Mouse (Mus musculus) left cerebral cortex, adult 8-10 months (tissue): ENCODE measurements around the gene Ccdc6. TPM values are rescaled to one million over a fixed set of nuclear protein-coding genes. Genes with fewer than 3 reads are reported as not detected.
"Not testable (repeated sequence)": the region's sequence is repeated elsewhere in the genome, so short reads cannot be mapped to it uniquely, and the experiment has no call there.

Experiments
- DNase-seq, 2 experiments: peaks; one replicate each; pipeline ENCODE4 v3.0.0; 2022; ENCODE audit warnings: low spot score in 2 of 2
- total RNA-seq, 4 experiments: library from RNA; stranded (reverse); gene quantifications; 2 replicates each; pipeline ENCODE4 v1.2.4; 2022

Gene Ccdc6
- total RNA-seq, 4 experiments from 2014 or later = 49.4 to 56.3 (median 52.7) TPM

DNA sequence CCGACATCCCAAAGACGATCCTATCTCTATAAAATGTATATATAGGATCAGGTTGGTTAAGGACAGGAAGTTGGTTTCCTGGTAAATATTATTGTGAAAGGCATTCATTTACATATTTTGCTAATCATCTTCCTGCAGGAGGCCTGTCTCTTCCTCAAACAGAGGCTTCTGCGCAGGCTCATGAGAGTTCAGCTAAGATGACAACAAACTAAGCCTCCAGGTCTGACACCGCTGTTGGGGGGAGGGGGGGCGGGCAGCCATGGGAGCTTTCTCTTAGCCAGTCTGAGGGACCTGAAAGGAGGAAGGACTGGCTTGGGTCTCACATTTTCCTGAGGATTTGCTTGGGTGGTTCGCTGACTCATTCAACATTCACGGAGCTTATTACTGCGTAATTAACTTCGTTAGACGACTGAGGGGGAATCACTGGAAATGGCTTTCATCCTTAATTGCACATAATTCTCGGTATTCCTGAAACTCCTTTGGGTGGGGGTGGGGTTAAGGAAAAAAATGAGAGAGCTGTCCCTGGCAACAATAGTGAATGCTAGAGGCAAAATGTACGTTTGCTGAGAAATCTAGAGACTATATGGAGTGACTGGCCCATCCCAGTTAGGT is 104.1 kb downstream of the Ccdc6 start:
- DNase-seq = no peak

DNA sequence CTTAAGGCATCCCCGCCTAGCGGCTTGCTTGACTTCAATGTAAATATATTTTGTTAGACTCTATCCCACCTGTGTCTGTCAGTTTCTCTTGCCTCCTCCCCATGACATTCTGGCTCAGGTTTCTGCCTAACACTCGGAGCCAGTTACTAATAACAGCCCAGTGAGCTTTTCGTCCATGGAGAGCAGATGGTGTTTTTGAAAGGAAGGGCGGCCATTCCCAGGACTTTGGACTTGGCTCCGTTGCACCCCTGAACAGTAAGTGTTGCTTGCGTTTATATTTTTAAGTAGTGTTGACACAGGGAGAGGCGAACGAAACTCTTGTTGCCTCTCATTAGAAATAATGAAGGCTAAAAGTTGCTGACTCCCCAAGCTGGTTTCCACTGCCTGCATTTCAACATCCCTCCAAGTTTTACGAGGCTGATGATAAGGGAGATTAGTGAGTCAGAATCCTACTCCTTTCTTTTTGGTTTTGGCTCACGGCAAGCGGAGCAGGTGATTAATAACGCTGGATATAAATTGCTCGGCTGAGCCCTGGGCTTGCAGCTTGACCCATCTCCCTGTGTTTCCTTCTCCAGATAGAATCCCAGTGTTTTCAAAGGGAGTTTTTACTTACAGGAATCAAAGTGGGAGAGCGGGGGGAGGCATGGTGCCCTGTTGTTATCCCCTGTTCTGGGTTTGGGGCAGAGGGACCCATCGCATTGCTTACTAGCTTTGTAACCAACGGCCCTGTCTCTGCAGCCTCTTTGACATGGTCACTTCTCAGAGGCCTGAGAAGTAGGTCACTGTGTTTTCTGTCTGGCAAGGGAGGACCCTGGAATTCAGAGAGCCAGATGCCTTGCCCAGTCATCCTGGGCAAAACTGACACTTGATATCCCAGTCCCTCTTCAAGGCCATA is 107.8 kb downstream of the Ccdc6 start, which contains the start of gene Mrln:
TSS of gene Mrln (plus strand) at position 160 of the 895 bp plus-strand sequence.
- DNase-seq = no peak

DNA sequence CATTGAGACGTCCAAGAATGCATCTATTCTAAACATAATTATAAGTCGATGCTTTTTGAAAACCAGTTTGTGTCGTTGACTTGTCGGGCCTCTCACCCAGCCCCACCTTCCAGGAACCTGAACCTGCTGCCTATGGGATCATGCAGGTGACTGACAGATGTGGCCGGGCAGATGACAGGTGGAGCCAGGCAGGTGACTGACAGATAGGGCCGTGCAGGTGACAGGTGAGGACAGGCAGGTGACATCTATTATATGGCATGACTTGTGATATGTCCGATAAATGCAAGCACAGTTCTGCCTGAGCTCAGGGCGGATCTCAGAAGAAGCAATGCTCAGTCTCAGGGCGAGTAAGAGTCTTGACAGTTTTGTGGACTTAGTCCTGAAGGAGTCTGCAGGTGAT is 114.4 kb downstream of the Ccdc6 start:
- DNase-seq = no peak

DNA sequence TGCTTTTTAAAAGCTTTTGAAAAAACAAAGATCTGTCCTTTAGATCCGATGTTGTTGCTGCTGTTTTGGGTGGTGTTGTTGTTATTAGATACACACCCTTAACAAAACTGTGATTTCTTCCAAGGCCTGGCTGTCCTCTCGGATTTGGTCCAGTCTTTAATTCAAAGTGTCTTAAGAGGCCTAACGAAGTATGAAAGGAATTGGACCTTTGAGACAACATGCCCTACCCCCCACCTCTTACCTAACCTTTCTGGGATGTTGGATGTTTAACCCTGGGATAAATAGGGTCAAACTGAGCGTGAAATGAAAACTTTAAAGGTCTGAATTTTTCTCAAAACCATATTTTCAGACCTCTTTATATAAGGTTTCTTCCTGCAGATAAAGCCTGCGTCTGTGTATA is 124.0 kb downstream of the Ccdc6 start:
- DNase-seq = no peak

DNA sequence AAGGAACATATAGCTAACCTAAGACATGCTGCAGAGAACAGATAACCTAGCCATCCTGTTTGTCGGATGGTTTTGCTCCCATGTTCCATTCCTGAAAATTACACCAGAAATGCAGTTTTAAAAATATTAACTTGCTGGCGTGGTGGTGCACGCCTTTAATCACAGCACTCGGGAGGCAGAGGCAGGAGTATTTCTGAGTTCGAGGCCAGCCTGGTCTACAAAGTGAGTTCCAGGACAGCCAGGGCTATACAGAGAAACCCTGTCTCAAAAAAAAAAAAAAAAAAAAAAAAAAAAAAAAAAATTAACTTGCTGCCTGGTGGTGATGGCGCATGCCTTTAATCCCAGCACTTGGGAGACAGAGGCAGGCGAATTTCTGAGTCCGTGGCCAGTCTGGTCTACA is 125.3 kb downstream of the Ccdc6 start:
- DNase-seq = not testable (repeated sequence)

DNA sequence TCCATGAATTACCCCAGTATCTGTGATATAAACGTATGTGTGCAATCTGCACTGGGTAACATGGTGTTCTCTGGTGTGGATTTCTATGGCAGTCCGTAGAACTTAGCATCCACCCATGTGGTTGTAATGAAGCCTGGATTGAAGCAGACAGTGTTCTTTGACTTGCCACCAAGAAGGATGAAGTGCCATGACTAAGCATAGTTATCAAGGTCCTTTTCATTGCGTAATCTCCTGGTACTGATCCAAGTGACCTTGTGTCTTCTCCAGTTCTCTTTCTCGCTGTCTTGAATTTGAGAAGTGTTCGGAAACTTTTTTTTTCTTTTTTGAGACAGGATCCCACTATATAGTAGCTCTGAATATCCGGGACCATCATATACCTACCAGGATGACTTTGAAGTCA is 127.7 kb downstream of the Ccdc6 start:
- no peak for DNase-seq

DNA sequence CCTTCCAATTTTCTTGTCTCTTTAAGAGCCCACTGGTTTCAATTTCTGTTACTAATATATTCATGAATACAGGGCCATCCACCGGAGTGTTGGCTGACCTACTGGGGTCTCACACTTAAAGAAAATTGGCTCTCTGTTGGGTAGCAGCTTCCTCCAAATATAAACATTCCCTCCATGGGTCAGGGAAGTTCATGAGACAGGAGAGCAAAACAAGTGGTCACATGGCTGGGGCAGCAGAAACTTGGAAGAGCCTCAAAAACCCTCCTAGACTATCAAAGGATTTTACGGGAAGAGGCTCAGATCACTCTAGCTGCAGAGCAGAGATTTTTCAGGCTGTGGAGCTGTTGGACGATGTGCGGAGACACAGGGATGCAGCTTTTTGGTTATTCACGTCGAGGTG is 128.8 kb downstream of the Ccdc6 start:
- no peak for DNase-seq

DNA sequence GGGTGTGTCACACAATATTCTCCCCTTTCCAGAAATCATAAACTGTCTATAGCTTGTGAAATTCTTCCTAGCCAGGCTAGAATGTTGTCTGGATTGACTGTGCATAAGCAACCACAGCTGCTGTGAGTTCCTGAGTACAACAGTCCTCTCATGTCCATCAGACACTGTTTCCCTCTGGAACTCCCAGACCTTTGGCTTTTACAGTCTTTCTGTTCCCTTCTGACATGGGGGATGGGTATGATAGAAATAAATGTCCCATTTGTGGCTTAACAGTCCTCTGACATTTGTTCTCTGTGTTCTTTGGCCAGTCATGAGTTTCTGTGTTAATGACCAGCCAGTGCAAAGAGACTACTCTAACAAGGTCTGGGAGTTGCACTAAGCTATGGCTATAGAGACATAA is 129.7 kb downstream of the Ccdc6 start:
- DNase-seq = no peak

DNA sequence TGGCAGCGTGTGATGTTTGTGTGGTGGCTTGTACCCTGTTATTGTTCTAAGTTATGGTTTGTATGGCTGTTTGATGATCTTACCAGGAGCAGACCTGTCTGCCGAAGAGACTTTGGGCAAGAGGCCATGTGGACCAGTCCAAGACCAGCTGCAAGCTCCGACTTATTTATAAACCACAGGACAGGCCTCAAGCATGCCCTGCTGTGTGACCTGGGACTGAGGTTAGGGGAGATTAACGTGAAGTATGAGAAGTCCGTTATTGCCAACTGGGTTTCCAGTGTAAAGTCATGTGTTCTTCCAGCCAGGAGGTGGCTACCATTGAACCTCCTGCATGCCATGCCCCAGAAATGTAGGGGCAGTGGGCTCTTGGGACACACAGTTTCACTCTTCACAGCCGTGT is 133.4 kb downstream of the Ccdc6 start:
- no peak for DNase-seq

DNA sequence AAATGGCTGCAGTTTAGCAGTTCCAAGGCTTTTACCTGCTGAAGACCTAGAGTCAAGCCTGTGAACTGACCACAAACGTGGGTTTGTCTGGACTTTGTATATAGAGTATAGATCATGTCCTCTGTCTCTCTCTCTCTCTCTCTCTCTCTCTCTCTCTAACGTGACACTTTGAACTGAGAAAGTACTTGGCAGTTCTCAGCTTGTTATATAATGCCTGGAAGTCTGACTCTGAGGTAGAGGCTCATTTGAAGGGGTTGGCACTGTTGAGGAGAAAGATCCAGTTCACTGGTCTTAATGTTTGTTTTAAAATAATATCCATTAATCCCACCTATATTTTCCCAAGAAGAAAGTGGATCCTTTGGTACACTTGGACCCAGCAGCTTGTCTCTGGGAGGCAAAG is 141.0 kb downstream of the Ccdc6 start:
- DNase-seq = no peak

Other genes with a start within 250 kb of the Ccdc6 start
- gene Mrln, start 107.5 kb downstream of the Ccdc6 start, total RNA-seq = not detected
- 1 to 10 TPM; 1.7 to 3.0 (median 2.1) TPM for gene Slc16a9, start 148.0 kb downstream of the Ccdc6 start, total RNA-seq